Mouse (Mus musculus) retina, embryonic 14.5 days (tissue): Measurements from ENCODE around the gene Gatd1.
"Not testable (repeated sequence)": the region's sequence is repeated elsewhere in the genome, so short reads cannot be mapped to it uniquely, and the experiment has no call there.

ENCODE experiments used
- DNase-seq: peaks from one replicate; pipeline ENCODE4 v3.0.0-alpha.2; 2015; ENCODE audit warnings: low spot score

Gene Gatd1

GRCm38 (mm10) chr7:141429310-141429709 lies 15.4 kb upstream of the Gatd1 start, which contains the start of gene Cend1:
Gene Cend1 (minus strand): TSS chr7:141429491.
- DNase-seq: peak; percentile 72

DNA sequence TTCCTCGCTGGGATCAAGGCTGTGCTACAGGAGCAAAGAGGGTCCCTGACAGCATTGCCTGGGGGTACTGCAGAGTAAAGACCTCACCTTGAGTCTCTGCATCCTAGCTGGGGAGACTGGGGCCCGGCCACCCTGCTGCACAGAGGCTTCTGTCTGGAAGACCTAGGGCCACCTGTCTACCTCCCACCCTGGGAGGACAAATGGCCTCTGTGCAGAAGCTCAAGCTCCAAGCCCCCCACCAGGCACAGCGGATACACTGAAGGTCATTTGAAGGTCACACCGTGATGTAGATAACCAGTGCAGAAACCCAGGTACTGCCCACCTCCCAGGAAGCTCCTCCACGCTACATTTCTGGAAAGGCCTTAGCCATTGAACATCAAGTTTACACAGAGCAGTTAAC lies 14.8 kb upstream of the Gatd1 start:
- DNase-seq: no peak

DNA sequence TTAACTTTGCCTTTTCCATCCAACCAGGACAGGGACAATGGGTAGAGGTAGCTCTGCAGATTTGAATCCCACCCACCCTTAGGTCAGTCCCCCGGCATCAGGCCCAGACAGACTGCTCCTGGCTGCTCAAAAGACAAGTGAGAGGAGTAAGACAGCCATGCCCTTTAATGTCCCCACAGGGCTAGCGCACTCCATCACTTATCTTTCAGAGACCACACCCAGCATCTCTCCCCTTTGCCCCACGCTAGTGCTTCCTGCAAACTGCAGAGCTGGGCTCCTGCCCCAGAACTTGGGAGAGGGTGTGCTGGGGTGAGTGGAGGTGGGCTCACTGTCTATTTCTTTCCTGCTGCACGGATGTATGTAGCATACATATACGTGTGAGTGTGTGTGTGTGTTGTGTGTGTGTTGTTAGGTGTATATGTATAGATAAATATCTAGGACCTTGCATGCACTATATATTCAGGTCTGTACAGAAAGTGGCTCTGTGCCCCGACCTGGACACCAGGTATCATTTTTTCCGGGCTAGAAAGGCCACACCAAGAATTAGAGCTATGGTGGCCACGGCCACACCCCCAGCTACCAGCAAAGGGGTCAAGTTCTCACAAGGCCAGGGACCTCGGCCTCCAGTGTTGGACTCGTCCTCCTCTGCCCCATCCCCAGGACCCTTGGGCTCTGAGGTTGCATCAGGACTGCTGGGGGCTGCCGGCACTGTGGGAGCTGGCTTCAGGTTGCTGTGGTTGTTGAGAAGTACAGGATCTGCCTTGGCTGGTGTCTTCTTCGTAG lies 13.2 kb upstream of the Gatd1 start:
- no peak for DNase-seq

DNA sequence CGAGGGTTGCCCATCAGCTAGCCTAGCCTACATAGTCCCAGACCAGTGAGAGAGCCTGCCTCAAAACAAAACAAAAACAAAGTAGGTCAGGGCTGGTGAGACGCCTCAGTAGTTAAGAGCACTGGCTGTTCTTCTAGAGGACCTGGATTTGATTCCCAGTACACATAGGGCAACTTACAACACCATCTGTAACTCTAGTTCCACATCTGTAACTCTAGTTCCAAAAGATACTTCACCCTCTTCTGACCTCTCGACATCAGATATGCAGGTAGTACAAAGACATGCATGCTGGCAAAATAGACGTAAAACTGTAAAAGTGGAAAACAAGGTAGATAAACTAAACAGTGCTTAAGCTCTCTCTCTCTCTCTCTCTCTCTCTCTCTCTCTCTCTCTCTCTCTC lies 9.9 kb upstream of the Gatd1 start:
- no peak for DNase-seq

- no peak for DNase-seq
Measured at GRCm38 (mm10) chr7:141420030-141420702, 6.2 kb upstream of the Gatd1 start.

DNA sequence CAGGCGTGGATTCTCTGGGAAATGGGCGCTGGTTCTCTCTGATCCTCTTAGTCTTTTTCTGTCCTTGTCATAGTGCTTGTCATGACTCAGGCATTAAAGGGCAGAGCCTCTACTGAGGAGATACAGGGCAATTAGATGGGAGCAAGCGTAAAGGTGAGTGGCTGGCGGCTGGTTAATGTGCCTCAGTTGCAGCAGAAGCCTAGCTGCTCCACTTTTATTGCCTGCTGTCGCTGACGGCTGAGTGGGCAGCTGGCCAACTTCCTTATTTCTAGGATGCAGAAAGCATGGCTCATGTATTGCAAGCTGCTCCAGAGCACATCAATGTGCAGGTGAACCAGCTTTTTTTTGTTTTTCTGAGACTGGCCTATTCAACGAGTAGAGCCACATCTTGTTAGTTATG lies 5.0 kb upstream of the Gatd1 start:
- no peak for DNase-seq

GRCm38 (mm10) chr7:141417731-141418681 lies 4.1 kb upstream of the Gatd1 start:
- no peak for DNase-seq

- no peak for DNase-seq
Measured at GRCm38 (mm10) chr7:141416144-141416841, 2.4 kb upstream of the Gatd1 start.

DNA sequence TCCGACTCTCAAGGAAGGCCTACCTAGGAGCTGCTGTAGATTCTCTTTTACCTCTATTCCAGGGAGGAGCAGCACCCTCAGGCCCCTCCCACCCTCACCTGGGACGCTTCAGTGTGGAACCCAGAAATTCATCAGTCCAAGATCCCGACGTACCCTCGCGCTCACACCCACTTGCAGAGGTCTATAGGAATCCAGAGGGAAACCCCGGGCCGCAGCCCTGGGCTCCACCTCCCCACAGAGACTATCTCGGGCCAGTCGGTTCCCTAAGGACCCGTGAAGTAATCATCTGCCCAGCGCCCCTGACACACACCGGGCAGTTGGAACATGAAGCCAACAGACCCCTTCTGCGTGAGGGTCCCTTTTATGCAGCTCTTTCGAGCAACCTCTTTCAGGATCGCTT lies 605 bp downstream of the Gatd1 start:
- DNase-seq: no peak

DNA sequence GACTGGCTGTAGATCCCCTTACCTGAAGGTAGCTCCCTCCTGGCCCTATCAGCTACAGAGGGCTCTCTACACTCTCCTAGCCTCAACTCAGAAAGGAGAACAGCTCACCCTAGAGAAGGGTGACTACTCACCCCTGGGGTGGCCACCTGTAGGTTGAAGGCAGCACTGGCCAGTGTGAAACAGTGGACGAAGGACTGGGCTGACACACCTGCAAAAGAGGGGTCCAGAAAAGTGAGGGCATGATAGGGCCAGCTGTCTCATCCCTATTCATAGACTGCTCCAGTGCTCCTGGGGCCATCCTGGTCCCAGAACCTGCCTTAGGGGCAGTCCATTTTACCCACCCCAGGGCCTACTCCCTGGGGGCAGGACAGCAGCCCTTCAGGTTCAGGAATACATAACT lies 2.3 kb downstream of the Gatd1 start:
- no peak for DNase-seq

DNA sequence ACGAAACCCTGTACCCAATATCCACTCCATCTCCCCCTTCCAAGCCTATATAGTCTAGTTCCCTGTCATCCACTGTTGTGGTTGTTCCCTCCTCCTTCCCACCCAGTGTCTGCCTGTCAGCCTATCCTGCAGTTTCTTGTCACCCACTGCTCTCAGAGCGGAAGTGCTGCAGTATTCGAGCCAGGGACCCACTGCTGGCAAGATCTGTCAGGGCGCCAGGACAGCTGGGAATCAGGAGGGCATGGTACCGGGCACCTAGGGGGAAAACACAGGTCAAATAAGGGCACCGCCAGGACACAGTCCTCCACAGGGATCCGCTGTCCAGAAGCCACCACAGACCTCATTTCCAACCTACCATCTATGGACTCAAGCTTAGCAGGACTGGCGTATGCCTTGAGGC lies 3.3 kb downstream of the Gatd1 start:
- no peak for DNase-seq

DNA sequence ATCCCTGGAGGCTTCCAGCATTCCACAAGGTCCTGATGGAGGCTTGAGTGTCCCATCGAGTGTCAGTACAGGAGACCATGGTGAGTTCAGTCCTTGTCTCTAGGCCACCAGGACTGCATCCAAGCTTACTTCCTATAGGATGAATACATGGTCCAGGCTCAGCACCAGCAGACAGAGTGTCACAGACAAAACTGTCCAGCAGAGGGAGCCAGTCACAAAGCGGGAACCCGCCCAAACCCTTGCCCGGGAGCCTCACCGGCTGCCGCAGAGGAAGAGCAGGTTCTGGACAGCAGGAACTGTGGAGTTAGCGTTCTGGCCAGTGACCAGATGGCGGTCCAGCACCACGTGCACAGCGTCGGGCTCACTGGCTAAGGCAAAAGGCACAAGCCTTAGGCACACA lies 5.1 kb downstream of the Gatd1 start:
- DNase-seq: peak; percentile 95

- DNase-seq: not testable (repeated sequence)
Measured at GRCm38 (mm10) chr7:141407670-141408069, 6.3 kb downstream of the Gatd1 start.

- no peak for DNase-seq
Measured at GRCm38 (mm10) chr7:141405466-141405865, 8.5 kb downstream of the Gatd1 start.

GRCm38 (mm10) chr7:141403305-141403704 lies 10.6 kb downstream of the Gatd1 start:
- DNase-seq: peak; percentile 78

GRCm38 (mm10) chr7:141395348-141395747 lies 18.6 kb downstream of the Gatd1 start:
- no peak for DNase-seq

DNA sequence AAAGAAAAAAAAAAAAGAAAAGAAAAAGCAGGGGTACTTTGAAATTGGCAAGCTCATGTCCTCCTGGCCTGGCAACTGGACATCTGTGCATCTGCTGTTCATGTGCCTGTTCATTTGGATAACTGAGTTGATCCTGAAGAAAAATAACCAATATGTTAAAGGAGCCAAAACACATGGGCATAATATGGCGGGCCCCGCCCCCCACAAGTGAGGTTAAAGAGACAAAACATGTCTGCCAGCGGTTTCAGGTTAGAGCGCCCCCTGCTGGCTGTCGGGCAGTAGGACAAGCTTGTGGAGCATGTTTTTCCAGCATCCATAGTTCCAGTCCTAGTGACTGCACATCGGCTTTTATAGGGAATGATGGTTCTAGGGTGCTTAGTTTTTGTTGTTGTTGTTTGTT lies 19.2 kb downstream of the Gatd1 start:
- peak; percentile 79 for DNase-seq

GRCm38 (mm10) chr7:141394158-141394557 lies 19.8 kb downstream of the Gatd1 start:
- DNase-seq: no peak

- DNase-seq: peak; percentile 10
Measured at GRCm38 (mm10) chr7:141392552-141393222, 21.2 kb downstream of the Gatd1 start.

- peak; percentile 98 for DNase-seq
Measured at GRCm38 (mm10) chr7:141391625-141392551, 22.0 kb downstream of the Gatd1 start, which contains the start of gene Taldo1. Gene Taldo1 (plus strand): TSS chr7:141392199.
